Mouse (Mus musculus) brown adipose tissue, adult 24 weeks (tissue): ENCODE measurements at regions not wholly inside any gene's neighbourhood (a gene's known extent, or its start where the extent isn't known, plus 50 kb on each side); places are given as distances from the start of the nearest gene placed in this dataset.

Experiments
- H3K27ac ChIP-seq: fragments of 200-500 bp; replicated peaks from 2 replicates; pipeline ENCODE4 v1.5.1; 2012; ENCODE audit warnings: low read depth, mild to moderate bottlenecking, low read length
- H3K4me1 ChIP-seq: fragments of 200-500 bp; 2 replicates; pipeline ENCODE4 v1.6.1; 2012; ENCODE audit warnings: low read length, mixed read lengths; ENCODE audit not compliant: control insufficient read depth, insufficient read depth, insufficient read length
- H3K4me3 ChIP-seq: fragments of 200-500 bp; 2 replicates; pipeline ENCODE4 v1.5.1; 2012; ENCODE audit warnings: low read depth, mild to moderate bottlenecking, low read length, moderate library complexity; ENCODE audit not compliant: insufficient read depth

- Histone ChIP-seq H3K27ac (no peak overlapping the region), H3K4me1 (no peaks in the 10 kb centered on the region), H3K4me3 (no peak overlapping the region)
Measured at GRCm38 (mm10) chr1:137129116-137129515, 168.9 kb upstream of the Nr5a2 start.

GRCm38 (mm10) chr1:137117866-137118265 lies 157.6 kb upstream of the Nr5a2 start:
- no peak overlapping the region for H3K27ac ChIP-seq
- no peaks in the 10 kb centered on the region for H3K4me1 ChIP-seq
- no peak overlapping the region for H3K4me3 ChIP-seq

- H3K27ac ChIP-seq: no peak overlapping the region
- no peak overlapping the region for H3K4me3 ChIP-seq
- H3K4me1 ChIP-seq: no peaks in the 10 kb centered on the region
Measured at GRCm38 (mm10) chr1:137106444-137106843, 146.2 kb upstream of the Nr5a2 start.

GRCm38 (mm10) chr1:137091762-137092161 lies 131.5 kb upstream of the Nr5a2 start:
- Histone ChIP-seq H3K4me1 (no peaks in the 10 kb centered on the region), H3K4me3 (no peak overlapping the region), H3K27ac (no peak overlapping the region)

GRCm38 (mm10) chr1:137088148-137088547 lies 127.9 kb upstream of the Nr5a2 start:
- Histone ChIP-seq H3K27ac (no peak overlapping the region), H3K4me3 (no peak overlapping the region), H3K4me1 (no peaks in the 10 kb centered on the region)

- no peak overlapping the region for H3K27ac ChIP-seq
- H3K4me1 ChIP-seq: no peaks in the 10 kb centered on the region
- H3K4me3 ChIP-seq: no peak overlapping the region
Measured at GRCm38 (mm10) chr1:137086766-137087165, 126.5 kb upstream of the Nr5a2 start.

GRCm38 (mm10) chr1:137083500-137083899 lies 123.3 kb upstream of the Nr5a2 start:
- Histone ChIP-seq H3K27ac (no peak overlapping the region), H3K4me3 (no peak overlapping the region)

GRCm38 (mm10) chr1:137079401-137080003 lies 119.3 kb upstream of the Nr5a2 start:
- H3K4me1 ChIP-seq: no peaks in the 10 kb centered on the region
- no peak overlapping the region for H3K4me3 ChIP-seq
- H3K27ac ChIP-seq: no peak overlapping the region

More at GRCm38 (mm10) chr1:137083500-137083899, 123.3 kb upstream of the Nr5a2 start:
- H3K4me1 ChIP-seq: no peaks in the 10 kb centered on the region

- H3K4me3 ChIP-seq: no peak overlapping the region
- peaks cover 3% of the 10 kb centered on the region; the same call in 1 of the 2 replicates for H3K4me1 ChIP-seq
- no peak overlapping the region for H3K27ac ChIP-seq
Measured at GRCm38 (mm10) chr1:137074787-137075186, 114.5 kb upstream of the Nr5a2 start.

- no peak overlapping the region for H3K27ac ChIP-seq
- H3K4me1 ChIP-seq: peaks cover 3% of the 10 kb centered on the region; the same call in 1 of the 2 replicates
- no peak overlapping the region for H3K4me3 ChIP-seq
Measured at GRCm38 (mm10) chr1:137073857-137074572, 113.8 kb upstream of the Nr5a2 start.

GRCm38 (mm10) chr1:137060914-137061313 lies 100.7 kb upstream of the Nr5a2 start:
- Histone ChIP-seq H3K4me3 (no peak overlapping the region), H3K27ac (no peak overlapping the region), H3K4me1 (no peaks in the 10 kb centered on the region)

- Histone ChIP-seq H3K4me3 (no peak overlapping the region), H3K4me1 (no peaks in the 10 kb centered on the region), H3K27ac (no peak overlapping the region)
Measured at GRCm38 (mm10) chr1:137053134-137053533, 92.9 kb upstream of the Nr5a2 start.

GRCm38 (mm10) chr1:137051515-137051914 lies 91.3 kb upstream of the Nr5a2 start:
- Histone ChIP-seq H3K4me3 (no peak overlapping the region), H3K27ac (no peak overlapping the region), H3K4me1 (no peaks in the 10 kb centered on the region)

GRCm38 (mm10) chr1:137044076-137044475 lies 83.8 kb upstream of the Nr5a2 start:
- Histone ChIP-seq H3K4me3 (no peak overlapping the region), H3K27ac (no peak overlapping the region), H3K4me1 (no peaks in the 10 kb centered on the region)

GRCm38 (mm10) chr1:137042414-137043010 lies 82.3 kb upstream of the Nr5a2 start:
- Histone ChIP-seq H3K4me1 (no peaks in the 10 kb centered on the region), H3K27ac (no peak overlapping the region), H3K4me3 (no peak overlapping the region)

- Histone ChIP-seq H3K4me1 (no peaks in the 10 kb centered on the region), H3K4me3 (no peak overlapping the region), H3K27ac (no peak overlapping the region)
Measured at GRCm38 (mm10) chr1:137040898-137041297, 80.7 kb upstream of the Nr5a2 start.
